Mouse (Mus musculus) forebrain, embryonic 13.5 days (tissue): ENCODE measurements around the gene Actn1. TPM values are rescaled to one million over a fixed set of nuclear protein-coding genes. Genes with fewer than 3 reads are reported as not detected.
"Not testable (repeated sequence)": the region's sequence is repeated elsewhere in the genome, so short reads cannot be mapped to it uniquely, and the experiment has no call there.

Experiments used
- ATAC-seq: fragments of 200-750 bp; cut with Nextera tagmentation; 2 replicates; pipeline ENCODE4 v1.8.0; 2017
- H3K27ac ChIP-seq: fragments of 300-500 bp; sonication (generic); 2 replicates; pipeline ENCODE4 v1.5.1; 2015; ENCODE audit warnings: inconsistent platforms, mild to moderate bottlenecking, moderate library complexity
- H3K27me3 ChIP-seq: fragments of 300-500 bp; sonication (generic); 2 replicates; pipeline ENCODE4 v1.6.1; 2015; ENCODE audit warnings: mild to moderate bottlenecking, inconsistent platforms
- H3K36me3 ChIP-seq: fragments of 300-500 bp; sonication (generic); 2 replicates; pipeline ENCODE4 v1.6.1; 2015; ENCODE audit warnings: mild to moderate bottlenecking, inconsistent platforms; ENCODE audit not compliant: poor library complexity, severe bottlenecking
- H3K4me1 ChIP-seq: fragments of 300-500 bp; sonication (generic); 2 replicates; pipeline ENCODE4 v1.6.1; 2015; ENCODE audit warnings: inconsistent platforms
- H3K4me2 ChIP-seq: fragments of 300-500 bp; sonication (generic); 2 replicates; pipeline ENCODE4 v1.6.1; 2015; ENCODE audit warnings: inconsistent platforms, mild to moderate bottlenecking, moderate library complexity
- H3K4me3 ChIP-seq: fragments of 300-500 bp; sonication (generic); 2 replicates; pipeline ENCODE4 v1.5.1; 2015; ENCODE audit warnings: mild to moderate bottlenecking, inconsistent platforms
- H3K9ac ChIP-seq: fragments of 300-500 bp; sonication (generic); 2 replicates; pipeline ENCODE4 v1.6.1; 2015; ENCODE audit warnings: mild to moderate bottlenecking, inconsistent platforms
- H3K9me3 ChIP-seq: fragments of 300-500 bp; sonication (generic); replicated peaks from 2 replicates; pipeline ENCODE4 v1.6.1; 2016; ENCODE audit warnings: inconsistent platforms
- WGBS: fragments of 180-500 bp; shearing (Covaris S2); methylation state at CpG from one replicate; pipeline ENCODE4 v1.1.7; 2015; 5-methylcytosine and 5-hydroxymethylcytosine counted together
- polyA plus RNA-seq: library from polyadenylated mRNA; unstranded; fragments of >200 nt; fragmentation: Nextera tagmentation; extraction: Ambion mirVana; gene quantifications from 2 replicates; pipeline ENCODE4 v1.2.1, GENCODE M21; 2015

Actn1 gene
- polyA plus RNA-seq, 1 experiment from 2014 or later = 9.3 TPM

DNA sequence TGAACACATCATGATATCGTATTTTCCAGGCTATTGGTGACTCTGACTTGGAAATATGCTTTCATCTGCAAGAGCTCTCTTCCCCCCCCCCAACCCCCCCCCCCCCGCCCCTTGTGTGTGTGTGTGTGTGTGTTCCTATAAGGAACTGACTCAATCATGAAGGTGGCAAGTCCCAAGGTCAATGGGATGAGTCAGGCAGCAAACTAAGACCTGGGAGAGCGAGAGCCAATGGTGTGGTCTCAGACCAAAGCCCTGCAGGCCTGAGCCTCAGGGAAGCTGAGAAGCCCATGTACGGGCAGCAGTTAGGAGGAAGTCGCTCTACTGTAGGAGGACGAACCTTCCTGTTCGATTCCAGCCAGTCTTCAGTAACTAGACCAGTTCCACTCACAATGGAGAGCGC lies 17.3 kb upstream of the Actn1 start:
- no peak for ATAC-seq
- H3K4me3 ChIP-seq = no peak overlapping the region
- no peak overlapping the region for H3K4me2 ChIP-seq
- WGBS = 83% methylated on average over 8 of the region's 8 CpGs
- H3K36me3 ChIP-seq = no peaks in the 10 kb centered on the region
- H3K27ac ChIP-seq = no peak overlapping the region
- H3K27me3 ChIP-seq = no peaks in the 10 kb centered on the region
- no peaks in the 10 kb centered on the region for H3K9me3 ChIP-seq
- peaks cover 6% of the 10 kb centered on the region for H3K4me1 ChIP-seq
- H3K9ac ChIP-seq = no peak overlapping the region

DNA sequence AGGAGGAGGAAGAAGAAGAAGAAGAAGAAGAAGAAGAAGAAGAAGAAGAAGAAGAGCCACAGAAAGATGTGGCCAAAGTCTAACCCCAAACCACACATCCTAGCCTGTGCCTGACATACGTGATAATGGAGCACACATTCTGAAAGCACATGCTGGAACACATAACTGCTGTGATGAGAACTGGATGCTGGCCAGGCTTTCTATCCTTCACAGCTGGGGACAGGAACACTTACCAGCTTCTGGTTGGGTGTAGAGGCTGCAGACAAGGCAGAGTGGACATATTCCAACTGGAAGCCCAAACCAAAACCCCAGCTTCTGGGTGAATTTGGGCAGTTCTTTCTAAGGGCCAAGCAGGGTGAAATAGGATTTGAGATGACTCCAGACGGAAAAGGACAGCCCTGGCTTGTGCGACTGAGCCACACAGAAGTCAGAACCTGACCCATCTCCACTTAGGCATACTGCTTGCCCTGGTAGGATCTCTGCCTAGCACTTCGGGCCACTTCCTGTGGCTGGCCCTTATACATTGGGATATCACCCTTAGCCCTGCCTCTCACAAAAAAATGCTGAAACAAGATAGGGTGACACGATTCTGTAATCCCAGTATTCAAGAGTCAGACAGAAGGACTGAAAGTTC lies 15.1 kb upstream of the Actn1 start:
- ATAC-seq = no peak

DNA sequence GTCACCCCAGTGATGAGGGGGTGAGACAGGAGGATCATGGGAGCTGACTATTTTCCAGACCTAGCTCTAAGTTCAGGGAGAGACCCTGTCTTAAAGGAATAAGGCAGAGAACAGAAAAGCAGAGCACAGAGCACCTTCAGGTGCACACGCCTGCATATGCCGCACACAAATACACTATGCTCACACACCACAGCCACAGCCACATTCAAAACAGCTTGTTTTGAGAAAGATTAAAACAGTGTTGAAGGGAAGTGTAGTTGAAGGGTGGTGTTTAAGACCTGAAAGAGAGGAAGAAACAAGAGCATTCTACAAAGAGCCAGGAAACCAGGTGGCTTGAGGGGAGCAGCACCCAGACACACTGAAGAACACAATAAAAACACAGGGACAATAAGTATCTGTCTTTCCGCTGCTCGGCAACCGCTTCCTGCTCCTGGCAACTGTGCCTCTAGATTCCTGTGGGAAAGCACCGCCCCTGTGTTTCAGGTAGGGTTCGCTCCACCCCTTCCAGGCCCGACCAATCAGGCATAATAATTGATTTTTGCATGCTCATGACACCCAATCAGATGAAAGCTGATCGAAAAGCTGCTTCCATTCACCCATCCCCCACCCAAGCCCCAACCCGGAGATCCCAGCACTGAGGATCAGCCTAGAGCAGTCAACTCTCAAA lies 13.0 kb upstream of the Actn1 start:
- Histone ChIP-seq H3K27me3 (no peaks in the 10 kb centered on the region), H3K4me2 (peak overlapping the region; percentile 46), H3K4me3 (peak overlapping the region; percentile 11; the same call in 1 of the 2 replicates), H3K9ac (no peak overlapping the region), H3K27ac (no peak overlapping the region), H3K4me1 (peaks cover 6% of the 10 kb centered on the region), H3K36me3 (no peaks in the 10 kb centered on the region), H3K9me3 (no peaks in the 10 kb centered on the region)
- peak; percentile 87 for ATAC-seq
- 18% methylated on average over 10 of the region's 10 CpGs for WGBS

More for the DNA sequence above, 15.1 kb upstream of the Actn1 start:
- Histone ChIP-seq H3K4me2 (no peak overlapping the region), H3K9me3 (no peaks in the 10 kb centered on the region), H3K4me3 (no peak overlapping the region), H3K36me3 (no peaks in the 10 kb centered on the region), H3K27ac (no peak overlapping the region), H3K4me1 (peaks cover 6% of the 10 kb centered on the region), H3K27me3 (no peaks in the 10 kb centered on the region), H3K9ac (no peak overlapping the region)
- WGBS = 87% methylated on average over 5 of the region's 5 CpGs

GRCm38 (mm10) chr12:80271806-80272205 lies 11.6 kb upstream of the Actn1 start:
- Histone ChIP-seq H3K4me2 (no peak overlapping the region), H3K27ac (no peak overlapping the region), H3K4me3 (no peak overlapping the region), H3K36me3 (no peaks in the 10 kb centered on the region), H3K4me1 (peaks cover 6% of the 10 kb centered on the region), H3K27me3 (no peaks in the 10 kb centered on the region), H3K9me3 (no peaks in the 10 kb centered on the region), H3K9ac (no peak overlapping the region)
- ATAC-seq = no peak
- WGBS = 30% methylated on average over 5 of the region's 5 CpGs

- no peak for ATAC-seq
- H3K27ac ChIP-seq = no peak overlapping the region
- H3K4me1 ChIP-seq = peaks cover 6% of the 10 kb centered on the region
Measured at GRCm38 (mm10) chr12:80270924-80271323, 10.8 kb upstream of the Actn1 start.

GRCm38 (mm10) chr12:80269303-80269702 lies 9.1 kb upstream of the Actn1 start:
- ATAC-seq = no peak
- Histone ChIP-seq H3K27ac (no peak overlapping the region), H3K27me3 (no peaks in the 10 kb centered on the region), H3K4me2 (no peak overlapping the region), H3K36me3 (no peaks in the 10 kb centered on the region), H3K9me3 (no peaks in the 10 kb centered on the region), H3K4me1 (peaks cover 6% of the 10 kb centered on the region), H3K4me3 (no peak overlapping the region), H3K9ac (no peak overlapping the region)
- WGBS = 92% methylated on average over 2 of the region's 2 CpGs

More at GRCm38 (mm10) chr12:80270924-80271323, 10.8 kb upstream of the Actn1 start:
- WGBS = 32% methylated on average over 3 of the region's 3 CpGs
- no peak overlapping the region for H3K9ac ChIP-seq
- no peaks in the 10 kb centered on the region for H3K36me3 ChIP-seq
- no peak overlapping the region for H3K4me3 ChIP-seq
- no peaks in the 10 kb centered on the region for H3K27me3 ChIP-seq
- no peak overlapping the region for H3K4me2 ChIP-seq
- no peaks in the 10 kb centered on the region for H3K9me3 ChIP-seq

DNA sequence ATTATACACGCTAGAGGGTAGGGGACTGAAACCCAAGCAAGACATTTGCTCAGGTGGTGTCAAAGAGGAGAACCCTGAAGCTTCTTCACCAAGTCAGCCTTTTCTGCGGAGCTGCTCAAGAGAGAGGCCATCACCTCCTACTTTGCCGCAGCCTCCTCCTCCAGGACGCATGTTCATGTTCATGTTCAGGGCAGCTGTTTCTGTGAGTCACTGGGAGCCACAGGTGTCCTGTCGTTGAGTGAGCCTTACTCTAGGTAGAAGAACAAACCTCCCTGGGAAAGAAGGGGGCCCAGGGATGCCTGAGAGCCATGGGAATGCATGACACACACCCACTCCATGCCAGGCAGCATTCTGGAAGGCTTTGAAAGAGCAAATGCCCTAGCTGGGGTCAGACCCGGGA lies 7.8 kb upstream of the Actn1 start:
- Histone ChIP-seq H3K27me3 (no peaks in the 10 kb centered on the region), H3K4me3 (no peak overlapping the region), H3K9ac (no peak overlapping the region), H3K36me3 (no peaks in the 10 kb centered on the region), H3K27ac (no peak overlapping the region), H3K4me2 (no peak overlapping the region), H3K9me3 (no peaks in the 10 kb centered on the region), H3K4me1 (peaks cover 1% of the 10 kb centered on the region)
- no peak for ATAC-seq
- 89% methylated on average over 6 of the region's 6 CpGs for WGBS

GRCm38 (mm10) chr12:80264388-80264787 lies 4.2 kb upstream of the Actn1 start:
- not testable (repeated sequence) for H3K36me3 ChIP-seq, H3K9me3 ChIP-seq, H3K4me3 ChIP-seq, ATAC-seq, H3K27ac ChIP-seq, H3K4me2 ChIP-seq, H3K4me1 ChIP-seq, H3K9ac ChIP-seq, H3K27me3 ChIP-seq
- 92% methylated on average over 7 of the region's 7 CpGs for WGBS

GRCm38 (mm10) chr12:80260744-80261695 lies 849 bp upstream of the Actn1 start:
- Histone ChIP-seq H3K4me3 (peak overlapping the region; percentile 71), H3K4me1 (peaks cover 23% of the 10 kb centered on the region), H3K9me3 (no peaks in the 10 kb centered on the region), H3K4me2 (peak overlapping the region; percentile 92), H3K27ac (peak overlapping the region; percentile 91), H3K27me3 (no peaks in the 10 kb centered on the region), H3K36me3 (no peaks in the 10 kb centered on the region), H3K9ac (peak overlapping the region; percentile 81)
- ATAC-seq = peak; percentile 8
- WGBS = 10% methylated on average over 25 of the region's 25 CpGs

DNA sequence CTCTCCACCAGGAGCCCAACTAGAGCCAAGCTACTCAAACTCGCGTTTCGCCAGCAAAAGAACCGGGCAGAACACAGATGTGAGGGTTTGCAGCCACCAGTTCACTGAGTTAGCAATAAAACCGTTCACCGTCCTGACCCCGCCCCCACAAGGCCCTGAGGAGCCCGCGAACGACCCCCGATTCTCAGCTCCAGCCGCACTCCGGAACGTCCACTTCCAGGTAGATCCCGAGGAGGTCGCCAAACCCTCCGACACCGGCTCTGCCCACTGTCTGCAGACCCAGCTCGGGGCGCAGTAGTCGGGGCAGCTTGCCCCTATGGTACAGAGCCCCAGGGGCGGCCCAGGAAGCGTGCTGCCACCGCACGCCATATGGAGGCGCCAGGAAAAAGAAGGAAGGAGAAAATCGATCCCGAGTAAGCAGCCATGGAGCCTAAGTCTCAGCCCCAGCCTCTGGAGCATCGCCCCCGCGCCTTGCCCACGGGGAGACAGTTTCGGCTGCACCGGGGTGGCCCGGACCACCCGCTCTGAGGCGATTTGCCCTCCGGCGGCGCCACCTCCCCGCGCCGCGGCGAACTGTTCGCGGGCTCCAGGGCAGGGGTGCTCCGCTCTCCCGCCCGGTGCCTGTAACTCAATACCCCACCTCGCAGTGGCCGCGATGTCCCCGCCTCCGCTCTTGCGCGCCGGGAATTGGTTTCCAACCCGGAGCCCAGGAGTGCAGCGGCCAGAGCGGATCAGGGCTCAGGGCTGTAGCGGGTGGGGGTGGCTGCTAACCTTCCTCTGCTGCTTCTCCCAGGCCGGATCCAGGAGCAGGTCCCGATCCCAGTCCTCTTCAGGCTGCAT lies 735 bp downstream of the Actn1 start:
- peak; percentile 71 for ATAC-seq
- peak overlapping the region; percentile 81 for H3K9ac ChIP-seq
- peak overlapping the region; percentile 92 for H3K4me2 ChIP-seq
- peak overlapping the region; percentile 71 for H3K4me3 ChIP-seq
- H3K9me3 ChIP-seq = no peaks in the 10 kb centered on the region
- WGBS = under 1% methylated on average over 62 of the region's 64 CpGs
- peaks cover 23% of the 10 kb centered on the region for H3K4me1 ChIP-seq
- no peaks in the 10 kb centered on the region for H3K36me3 ChIP-seq
- no peaks in the 10 kb centered on the region for H3K27me3 ChIP-seq
- H3K27ac ChIP-seq = peak overlapping the region; percentile 91

DNA sequence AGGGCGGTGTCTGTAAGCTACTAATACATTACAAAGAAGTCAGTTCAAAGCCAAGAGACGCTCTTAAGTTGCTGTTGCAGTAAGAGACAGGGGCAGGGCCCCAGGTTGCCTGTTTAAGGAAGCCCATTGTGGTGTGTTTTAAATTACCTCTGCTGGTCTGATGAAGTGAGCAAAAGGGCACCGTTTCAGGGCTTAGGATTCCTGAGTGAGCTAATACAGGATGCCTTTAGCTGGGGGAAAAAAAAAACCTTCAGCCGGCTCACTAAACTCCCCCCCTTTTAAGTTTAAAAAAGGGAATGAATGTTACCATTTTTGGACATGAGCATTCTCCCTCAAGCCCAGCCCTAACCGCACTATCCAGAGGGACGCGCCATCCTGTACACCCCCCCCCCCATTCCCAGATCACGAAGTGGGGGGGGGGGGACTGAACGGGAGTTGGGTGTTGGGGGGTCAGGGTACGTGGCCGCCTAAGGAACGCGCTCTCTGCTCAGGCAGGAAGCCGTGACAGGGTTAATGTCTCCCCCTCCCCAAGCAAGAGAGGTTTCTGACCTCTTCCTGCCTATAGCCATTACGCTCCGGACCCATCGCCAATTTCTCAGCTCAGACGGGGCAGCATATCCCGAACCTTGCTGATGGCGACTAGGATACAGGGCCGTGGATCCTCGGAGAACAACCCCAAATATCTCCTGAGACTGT lies 1.5 kb downstream of the Actn1 start:
- Histone ChIP-seq H3K9me3 (no peaks in the 10 kb centered on the region), H3K27ac (peak overlapping the region; percentile 91; the same call in 1 of the 2 replicates), H3K9ac (peak overlapping the region; percentile 81), H3K4me3 (peak overlapping the region; percentile 71), H3K36me3 (no peaks in the 10 kb centered on the region), H3K27me3 (no peaks in the 10 kb centered on the region), H3K4me2 (peak overlapping the region; percentile 92), H3K4me1 (peaks cover 23% of the 10 kb centered on the region)
- 1% methylated on average over 21 of the region's 22 CpGs for WGBS
- ATAC-seq = peak; percentile 4
